Mouse (Mus musculus): ENCODE measurements at regions not wholly inside any gene's neighbourhood (a gene's known extent, or its start where the extent isn't known, plus 50 kb on each side); places are given as distances from the start of the nearest gene placed in this dataset.
"Not testable (repeated sequence)": the region's sequence is repeated elsewhere in the genome, so short reads cannot be mapped to it uniquely, and the experiment has no call there.

- not testable (repeated sequence) for H3K9ac ChIP-seq; H3K27me3 ChIP-seq; H3K4me3 ChIP-seq; H3K4me1 ChIP-seq; H3K4me2 ChIP-seq (replicated peaks); H3K36me3 ChIP-seq; ATAC-seq (ENCODE audit: insufficient number of reproducible peaks, insufficient read depth, low FRiP score, low TSS enrichment); H3K27ac ChIP-seq; H3K9me3 ChIP-seq
Measured at GRCm38 (mm10) chr6:67954570-67954969, 419.0 kb upstream of the Tacstd2 start.

DNA sequence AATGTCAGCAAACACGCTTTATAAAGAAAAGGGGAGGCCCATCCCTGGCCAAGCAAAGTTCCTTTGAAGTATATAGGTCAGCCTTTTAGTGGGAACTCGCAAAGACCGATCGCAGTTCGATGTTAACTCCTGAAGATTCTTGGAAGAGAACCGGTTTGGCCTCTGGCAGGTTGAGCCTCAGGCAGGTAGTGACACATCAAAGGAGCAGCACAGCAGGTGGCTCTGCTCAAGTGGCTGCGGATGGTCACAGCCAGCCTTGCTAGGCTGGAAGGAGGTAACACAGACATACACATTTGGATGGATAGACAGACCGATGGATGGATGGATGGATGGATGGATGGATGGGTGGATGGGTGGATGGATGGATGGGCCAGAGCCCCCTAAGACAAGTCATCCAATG is 395.9 kb upstream of the Tacstd2 start:
- not testable (repeated sequence) for H3K4me1 ChIP-seq; H3K9ac ChIP-seq; H3K4me2 ChIP-seq (replicated peaks); H3K27ac ChIP-seq; H3K9me3 ChIP-seq; H3K36me3 ChIP-seq; H3K27me3 ChIP-seq; ATAC-seq (ENCODE audit: insufficient number of reproducible peaks, insufficient read depth, low FRiP score, low TSS enrichment); H3K4me3 ChIP-seq
- 28% methylated on average over 8 of the region's 8 CpGs for WGBS

- no peak overlapping the region for H3K4me2 ChIP-seq (replicated peaks)
- no peaks in the 10 kb centered on the region for H3K27me3 ChIP-seq
- no peak overlapping the region for H3K27ac ChIP-seq
- ATAC-seq (ENCODE audit: insufficient number of reproducible peaks, insufficient read depth, low FRiP score, low TSS enrichment) = no peak
- H3K4me3 ChIP-seq = no peak overlapping the region
- H3K9ac ChIP-seq = no peak overlapping the region
- no peaks in the 10 kb centered on the region for H3K9me3 ChIP-seq
- no peaks in the 10 kb centered on the region for H3K4me1 ChIP-seq
- no peaks in the 10 kb centered on the region for H3K36me3 ChIP-seq
Measured at GRCm38 (mm10) chr6:67922537-67922936, 386.9 kb upstream of the Tacstd2 start.

DNA sequence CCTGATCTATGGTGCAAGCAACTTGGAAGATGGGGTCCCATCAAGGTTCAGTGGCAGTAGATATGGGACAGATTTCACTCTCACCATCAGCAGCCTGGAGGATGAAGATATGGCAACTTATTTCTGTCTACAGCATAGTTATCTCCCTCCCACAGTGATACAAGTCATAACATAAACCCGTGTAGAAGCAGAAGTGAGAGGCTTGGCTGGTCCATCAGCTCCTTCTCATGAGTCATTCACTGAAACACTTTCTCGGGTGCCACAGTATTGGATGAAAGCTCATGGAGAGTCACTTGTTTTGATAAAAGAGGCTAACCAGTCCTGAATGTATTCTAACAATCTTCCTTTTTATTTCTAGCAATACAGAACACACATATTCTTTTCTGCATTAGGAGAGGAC is 378.3 kb upstream of the Tacstd2 start:
- H3K27ac ChIP-seq = no peak overlapping the region
- no peak overlapping the region for H3K4me2 ChIP-seq (replicated peaks)
- H3K27me3 ChIP-seq = no peaks in the 10 kb centered on the region
- no peaks in the 10 kb centered on the region for H3K36me3 ChIP-seq
- no peaks in the 10 kb centered on the region for H3K9me3 ChIP-seq
- no peak overlapping the region for H3K9ac ChIP-seq
- 52% methylated on average over 2 of the region's 2 CpGs for WGBS
- H3K4me1 ChIP-seq = no peaks in the 10 kb centered on the region
- ATAC-seq (ENCODE audit: insufficient number of reproducible peaks, insufficient read depth, low FRiP score, low TSS enrichment) = no peak
- no peak overlapping the region for H3K4me3 ChIP-seq

DNA sequence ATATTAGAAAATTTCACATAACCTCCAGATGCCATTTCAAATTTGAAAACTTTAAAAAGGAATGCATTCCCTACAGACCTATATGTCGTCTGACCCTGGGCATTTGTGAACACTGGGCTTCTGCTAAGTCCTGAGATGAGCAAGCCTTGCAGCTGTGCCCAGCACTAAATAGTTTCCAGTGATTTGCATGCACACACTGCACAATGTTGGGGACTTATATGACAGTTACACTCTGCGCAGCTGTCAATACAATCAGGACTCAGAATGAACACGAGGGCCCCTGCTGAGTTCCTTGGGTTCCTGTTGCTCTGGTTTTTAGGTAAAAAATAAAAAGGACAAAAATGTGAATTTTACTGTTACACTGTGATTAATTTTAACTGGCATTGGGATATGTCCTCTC is 377.7 kb upstream of the Tacstd2 start:
- Histone ChIP-seq H3K9me3 (no peaks in the 10 kb centered on the region), H3K27me3 (no peaks in the 10 kb centered on the region), H3K4me2 (replicated peaks) (no peak overlapping the region), H3K4me1 (no peaks in the 10 kb centered on the region), H3K27ac (no peak overlapping the region), H3K36me3 (no peaks in the 10 kb centered on the region), H3K4me3 (no peak overlapping the region), H3K9ac (no peak overlapping the region)
- ATAC-seq (ENCODE audit: insufficient number of reproducible peaks, insufficient read depth, low FRiP score, low TSS enrichment) = no peak
- 75% methylated on average over 3 of the region's 3 CpGs for WGBS

GRCm38 (mm10) chr6:67896495-67896894 is 360.9 kb upstream of the Tacstd2 start:
- H3K9me3 ChIP-seq = no peaks in the 10 kb centered on the region
- H3K27me3 ChIP-seq = no peaks in the 10 kb centered on the region
- H3K4me2 ChIP-seq (replicated peaks) = no peak overlapping the region
- no peak for ATAC-seq (ENCODE audit: insufficient number of reproducible peaks, insufficient read depth, low FRiP score, low TSS enrichment)
- WGBS = 70% methylated on average over 3 of the region's 3 CpGs
- H3K4me1 ChIP-seq = no peaks in the 10 kb centered on the region
- H3K9ac ChIP-seq = no peak overlapping the region
- H3K4me3 ChIP-seq = no peak overlapping the region
- no peak overlapping the region for H3K27ac ChIP-seq
- H3K36me3 ChIP-seq = no peaks in the 10 kb centered on the region

GRCm38 (mm10) chr6:67895858-67896257 is 360.3 kb upstream of the Tacstd2 start:
- Histone ChIP-seq H3K36me3 (no peaks in the 10 kb centered on the region), H3K9ac (no peak overlapping the region), H3K4me3 (no peak overlapping the region), H3K4me2 (replicated peaks) (no peak overlapping the region), H3K27ac (no peak overlapping the region), H3K4me1 (no peaks in the 10 kb centered on the region), H3K9me3 (no peaks in the 10 kb centered on the region), H3K27me3 (no peaks in the 10 kb centered on the region)
- ATAC-seq (ENCODE audit: insufficient number of reproducible peaks, insufficient read depth, low FRiP score, low TSS enrichment) = no peak
- WGBS = 82% methylated on average over 2 of the region's 2 CpGs

GRCm38 (mm10) chr6:67887586-67887985 is 352.0 kb upstream of the Tacstd2 start:
- Histone ChIP-seq H3K9ac (no peak overlapping the region), H3K9me3 (no peaks in the 10 kb centered on the region), H3K4me2 (replicated peaks) (no peak overlapping the region), H3K27ac (no peak overlapping the region), H3K4me1 (no peaks in the 10 kb centered on the region), H3K4me3 (no peak overlapping the region), H3K27me3 (no peaks in the 10 kb centered on the region), H3K36me3 (no peaks in the 10 kb centered on the region)
- 67% methylated on average over 2 of the region's 2 CpGs for WGBS
- no peak for ATAC-seq (ENCODE audit: insufficient number of reproducible peaks, insufficient read depth, low FRiP score, low TSS enrichment)

- ATAC-seq (ENCODE audit: insufficient number of reproducible peaks, insufficient read depth, low FRiP score, low TSS enrichment) = no peak
- Histone ChIP-seq H3K4me1 (no peaks in the 10 kb centered on the region), H3K9me3 (no peaks in the 10 kb centered on the region), H3K4me3 (no peak overlapping the region), H3K9ac (no peak overlapping the region), H3K36me3 (no peaks in the 10 kb centered on the region), H3K4me2 (replicated peaks) (no peak overlapping the region), H3K27ac (no peak overlapping the region), H3K27me3 (no peaks in the 10 kb centered on the region)
- 82% methylated on average over 5 of the region's 5 CpGs for WGBS
Measured at GRCm38 (mm10) chr6:67884893-67885292, 349.3 kb upstream of the Tacstd2 start.

DNA sequence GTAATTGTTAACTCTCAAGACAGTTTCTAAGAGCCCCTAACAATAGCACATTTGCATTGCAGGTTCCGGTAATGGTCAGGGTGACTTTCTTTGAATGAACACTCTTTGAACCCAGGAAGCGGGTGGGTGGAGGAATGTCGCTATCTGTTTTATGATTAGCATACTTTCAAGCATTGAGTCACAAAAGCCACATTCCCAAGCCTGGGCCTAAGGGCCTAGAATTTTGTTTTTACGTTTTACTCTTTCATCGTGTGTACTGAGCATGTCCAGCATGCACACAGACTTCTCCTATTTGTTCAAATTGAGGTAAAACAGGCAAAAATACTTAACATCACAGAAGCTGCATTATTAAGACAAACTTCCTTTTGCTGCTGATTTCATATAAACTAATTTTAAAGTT is 345.9 kb upstream of the Tacstd2 start:
- not testable (repeated sequence) for H3K27ac ChIP-seq; H3K9me3 ChIP-seq; H3K4me1 ChIP-seq; ATAC-seq (ENCODE audit: insufficient number of reproducible peaks, insufficient read depth, low FRiP score, low TSS enrichment); H3K4me3 ChIP-seq; H3K27me3 ChIP-seq; H3K9ac ChIP-seq; H3K36me3 ChIP-seq; H3K4me2 ChIP-seq (replicated peaks)
- WGBS = 85% methylated on average over 4 of the region's 5 CpGs

DNA sequence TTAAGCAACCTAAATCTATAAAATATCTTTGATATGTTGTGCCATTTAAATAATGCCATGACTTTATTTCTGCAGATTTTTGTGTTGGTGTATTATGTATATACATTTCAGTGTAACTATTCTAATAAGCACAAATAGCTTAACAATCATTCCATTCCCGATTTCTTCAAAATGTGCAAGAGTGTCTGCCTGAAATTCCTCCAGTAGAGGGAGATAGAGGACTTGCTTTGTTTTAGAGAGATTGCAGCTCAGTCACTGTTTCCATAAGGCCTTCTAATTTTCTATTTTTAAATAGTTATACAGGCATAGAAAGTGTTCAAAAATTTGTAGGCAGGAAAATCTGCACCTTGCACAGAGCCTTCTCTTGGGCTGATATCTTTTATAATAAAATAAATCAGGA is 322.3 kb upstream of the Tacstd2 start:
- not testable (repeated sequence) for H3K9me3 ChIP-seq; H3K36me3 ChIP-seq; ATAC-seq (ENCODE audit: insufficient number of reproducible peaks, insufficient read depth, low FRiP score, low TSS enrichment); H3K4me2 ChIP-seq (replicated peaks); H3K9ac ChIP-seq; H3K27me3 ChIP-seq; H3K4me1 ChIP-seq; H3K4me3 ChIP-seq; H3K27ac ChIP-seq
- 19% methylated on average over 1 of the region's 1 CpGs for WGBS

GRCm38 (mm10) chr6:67839486-67839885 is 303.9 kb upstream of the Tacstd2 start:
- not testable (repeated sequence) for H3K4me1 ChIP-seq; H3K4me2 ChIP-seq (replicated peaks); H3K27me3 ChIP-seq; H3K9me3 ChIP-seq; H3K4me3 ChIP-seq; H3K9ac ChIP-seq; H3K36me3 ChIP-seq; H3K27ac ChIP-seq; ATAC-seq (ENCODE audit: insufficient number of reproducible peaks, insufficient read depth, low FRiP score, low TSS enrichment)
- WGBS = 69% methylated on average over 1 of the region's 1 CpGs

DNA sequence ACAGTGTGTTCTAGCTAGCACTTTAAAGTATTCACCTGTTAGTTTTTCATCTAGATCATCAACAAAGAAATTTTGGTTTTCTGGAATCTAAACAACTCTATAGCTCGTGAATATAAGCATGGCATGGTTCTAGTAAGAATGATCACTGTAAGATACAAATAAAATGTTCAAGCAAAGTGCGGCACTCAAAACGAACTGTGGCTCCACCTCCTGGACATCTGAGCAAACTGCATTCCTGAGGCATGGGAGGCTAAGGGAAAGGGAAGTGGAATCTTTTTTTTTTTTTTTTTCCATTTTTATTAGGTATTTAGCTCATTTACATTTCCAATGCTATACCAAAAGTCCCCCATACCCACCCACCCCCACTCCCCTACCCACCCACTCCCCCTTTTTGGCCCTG is 276.9 kb upstream of the Tacstd2 start:
- H3K27ac ChIP-seq; ATAC-seq (ENCODE audit: insufficient number of reproducible peaks, insufficient read depth, low FRiP score, low TSS enrichment); H3K36me3 ChIP-seq; H3K9ac ChIP-seq; H3K4me2 ChIP-seq (replicated peaks); H3K4me1 ChIP-seq; H3K4me3 ChIP-seq; H3K9me3 ChIP-seq; H3K27me3 ChIP-seq: not testable (repeated sequence)
- 14% methylated on average over 3 of the region's 3 CpGs for WGBS

Measured in embryonic facial prominence, embryonic 12.5 days (tissue).